Mouse (Mus musculus) kidney, adult 2 months (tissue): ENCODE results near the gene Usp10. TPM values are rescaled to one million over a fixed set of nuclear protein-coding genes. Genes with fewer than 3 reads are reported as not detected.

Source experiments
- DNase-seq: peaks from one replicate; pipeline ENCODE4 v3.0.0; 2021
- H3K27ac ChIP-seq: fragments of 200-500 bp; 2 replicates; pipeline ENCODE4 v1.5.1; 2012; ENCODE audit warnings: low read depth, low read length, control low read depth, inconsistent platforms; ENCODE audit not compliant: insufficient read depth
- H3K27me3 ChIP-seq: fragments of 200-500 bp; replicated peaks from 2 replicates; pipeline ENCODE4 v1.6.1; 2012; ENCODE audit warnings: mild to moderate bottlenecking, moderate library complexity, low read length, inconsistent platforms; ENCODE audit not compliant: control insufficient read depth, insufficient read depth
- H3K36me3 ChIP-seq: fragments of 200-500 bp; 2 replicates; pipeline ENCODE4 v1.6.1; 2012; ENCODE audit warnings: mild to moderate bottlenecking, moderate library complexity, low read length, inconsistent platforms; ENCODE audit not compliant: control insufficient read depth, insufficient read depth
- H3K4me1 ChIP-seq: fragments of 200-500 bp; 2 replicates; pipeline ENCODE4 v1.6.1; 2011; ENCODE audit warnings: low read length; ENCODE audit not compliant: control insufficient read depth, insufficient read depth
- H3K4me3 ChIP-seq: fragments of 200-500 bp; 2 replicates; pipeline ENCODE4 v1.5.1; 2011; ENCODE audit warnings: mild to moderate bottlenecking, low read depth, low read length, control low read depth; ENCODE audit not compliant: insufficient read depth
- CTCF ChIP-seq: fragments of 200-500 bp; conservative IDR thresholded peaks from 2 replicates; pipeline ENCODE4 v1.5.1; 2011; ENCODE audit warnings: low read depth, mild to moderate bottlenecking, control low read depth, low read length, moderate library complexity, mixed read lengths; ENCODE audit not compliant: insufficient read depth, insufficient read length
- POLR2A ChIP-seq: fragments of 200-500 bp; IDR thresholded peaks from one replicate; pipeline ENCODE4 v1.6.1; 2011; ENCODE audit warnings: low read depth, low read length, control low read depth
- WGBS: fragments of 180-500 bp; shearing (Covaris S2); methylation state at CpG from one replicate; pipeline ENCODE4 v1.1.7; 2018; 5-methylcytosine and 5-hydroxymethylcytosine counted together
- polyA plus RNA-seq: library from polyadenylated mRNA; depleted of rRNA; stranded (reverse); fragments of >200 nt; gene quantifications from 2 replicates; pipeline ENCODE4 v1.2.3, GENCODE M21; 2012

The Usp10 gene
- polyA plus RNA-seq, 1 experiment: 135 TPM

- Histone ChIP-seq H3K27ac (peak overlapping the region; percentile 53), H3K4me1 (peaks cover 28% of the 10 kb centered on the region; the same call in 1 of the 2 replicates), H3K4me3 (no peak overlapping the region), H3K36me3 (no peaks in the 10 kb centered on the region), H3K27me3 (no peaks in the 10 kb centered on the region)
- DNase-seq: peak; percentile 87
- no peak for TF ChIP-seq CTCF
- no peak for TF ChIP-seq POLR2A
- 33% methylated on average over 3 of the region's 3 CpGs for WGBS
Observed at GRCm38 (mm10) chr8:119901349-119901748, 8.8 kb upstream of the Usp10 start.

GRCm38 (mm10) chr8:119901952-119902351 is 8.2 kb upstream of the Usp10 start:
- no peaks in the 10 kb centered on the region for H3K27me3 ChIP-seq
- H3K27ac ChIP-seq: no peak overlapping the region
- H3K4me1 ChIP-seq: peaks cover 25% of the 10 kb centered on the region; the same call in 1 of the 2 replicates
- H3K36me3 ChIP-seq: no peaks in the 10 kb centered on the region
- DNase-seq: peak; percentile 60
- TF ChIP-seq CTCF (no peak), POLR2A (no peak)
- WGBS: 60% methylated on average over 8 of the region's 8 CpGs
- H3K4me3 ChIP-seq: no peak overlapping the region

DNA sequence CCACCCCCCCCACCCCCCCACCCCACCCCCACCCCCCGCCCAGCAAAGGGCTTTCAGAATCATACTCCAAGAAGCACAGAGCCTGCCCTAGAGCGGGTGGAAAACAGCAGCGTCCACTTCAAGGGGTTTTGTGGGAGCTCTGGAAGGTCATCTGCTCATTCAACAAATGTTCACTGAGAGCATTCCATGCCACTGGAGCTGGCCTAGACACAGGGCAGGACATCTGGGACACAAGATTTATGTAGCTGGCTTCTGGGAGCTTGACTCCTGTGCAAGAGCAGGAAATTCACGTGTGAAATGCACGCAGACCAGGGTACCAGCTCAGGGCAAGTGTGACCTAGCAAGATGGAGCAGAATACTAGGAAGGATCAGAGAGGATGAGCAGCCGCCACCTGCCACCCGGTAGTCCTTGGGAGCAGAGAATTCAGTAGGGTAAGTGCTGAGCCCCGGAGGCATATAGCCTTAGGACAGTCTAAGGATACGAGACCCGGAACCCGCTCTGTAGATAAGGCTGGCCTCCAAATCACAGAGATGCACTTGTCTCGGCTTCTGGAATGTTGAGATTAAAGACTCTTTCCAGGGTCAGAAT is 5.7 kb upstream of the Usp10 start:
- peaks cover 18% of the 10 kb centered on the region; the same call in 1 of the 2 replicates for H3K4me1 ChIP-seq
- no peak for TF ChIP-seq POLR2A
- H3K36me3 ChIP-seq: no peaks in the 10 kb centered on the region
- H3K4me3 ChIP-seq: no peak overlapping the region
- H3K27ac ChIP-seq: no peak overlapping the region
- WGBS: 67% methylated on average over 12 of the region's 12 CpGs
- H3K27me3 ChIP-seq: no peaks in the 10 kb centered on the region
- DNase-seq: no peak

DNA sequence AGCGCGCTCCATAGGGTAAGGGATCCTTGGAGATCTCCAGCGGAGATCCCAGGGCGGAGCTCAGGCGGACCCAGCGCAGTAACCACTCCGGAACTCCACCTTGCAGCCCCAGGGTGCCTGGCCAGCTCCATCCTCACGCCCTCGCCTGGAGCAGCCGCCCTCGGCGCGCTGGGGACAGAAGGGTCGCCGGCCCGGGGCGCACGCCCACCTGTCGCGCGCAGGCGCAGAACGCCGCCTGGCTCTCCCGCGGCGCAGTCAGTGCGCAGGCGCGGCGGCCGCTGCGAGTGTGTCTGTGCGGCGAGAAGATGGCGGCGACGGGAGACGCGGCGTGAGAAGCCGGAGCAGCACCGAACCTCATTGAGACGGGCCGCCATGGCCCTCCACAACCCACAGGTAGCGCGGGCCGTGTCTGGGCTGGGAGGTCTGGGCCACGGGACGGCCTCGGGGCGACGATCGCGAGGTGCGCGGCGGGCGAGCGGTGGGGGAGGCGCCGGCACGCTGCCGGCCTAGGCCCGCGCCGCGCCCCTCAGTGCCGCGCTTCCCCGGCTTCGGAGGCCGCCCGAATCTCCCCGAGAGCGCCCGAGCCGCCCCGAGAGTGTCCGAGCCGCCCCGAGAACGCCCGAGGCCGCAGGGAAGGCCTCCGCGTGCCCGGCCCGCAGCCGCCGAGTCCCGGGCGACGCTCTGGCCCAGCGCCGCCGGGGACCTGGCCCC is 542 bp downstream of the Usp10 start, which contains the start of gene Gm20388:
Gene Gm20388 (plus strand): TSS at position 295 of the 711 bp plus-strand sequence.
- TF ChIP-seq POLR2A (peak; percentile 78), CTCF (no peak)
- DNase-seq: peak; percentile 94
- Histone ChIP-seq H3K36me3 (no peaks in the 10 kb centered on the region), H3K4me1 (peaks cover 30% of the 10 kb centered on the region), H3K27ac (peak within 1 kb of the TSS; percentile 87), H3K4me3 (peak within 1 kb of the TSS; percentile 80), H3K27me3 (no peaks in the 10 kb centered on the region)
- WGBS: under 1% methylated on average over 94 of the region's 97 CpGs

DNA sequence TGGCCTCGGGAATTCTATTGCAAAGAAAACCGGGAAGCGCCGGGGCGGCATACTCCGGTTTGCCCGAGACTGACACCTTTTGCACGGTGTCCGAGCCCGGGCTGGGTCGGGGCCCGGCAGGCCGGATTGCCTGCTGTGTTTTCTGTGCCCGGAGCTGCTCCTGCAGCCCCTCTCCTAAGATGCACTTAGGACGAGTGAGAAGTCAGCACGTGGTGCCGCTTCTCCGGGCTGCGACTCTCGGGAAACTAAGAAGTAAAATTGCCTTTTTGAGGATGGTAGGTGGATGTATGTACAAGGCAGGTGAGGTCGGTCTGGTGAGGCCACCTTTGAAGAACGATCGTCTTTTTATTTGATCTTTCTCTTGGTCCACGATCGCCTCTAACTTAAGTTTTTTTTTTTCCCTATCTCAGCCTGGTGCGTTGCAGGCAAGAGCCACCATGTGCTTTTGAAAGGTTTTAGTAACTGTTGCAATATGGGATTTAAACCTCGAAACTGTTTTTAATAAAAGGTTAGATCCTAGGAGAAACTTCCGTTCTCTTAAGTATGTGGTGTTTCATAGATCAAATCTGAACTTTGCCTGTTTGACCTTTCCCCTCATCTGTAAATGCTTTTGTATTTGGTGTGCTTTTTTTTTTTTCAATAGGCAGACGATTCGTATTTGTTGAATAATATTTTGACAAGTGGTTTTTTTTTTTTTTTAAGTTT is 1.2 kb downstream of the Usp10 start:
- peak overlapping the region; percentile 80 for H3K4me3 ChIP-seq
- peaks cover 35% of the 10 kb centered on the region for H3K4me1 ChIP-seq
- peak overlapping the region; percentile 87 for H3K27ac ChIP-seq
- no peaks in the 10 kb centered on the region for H3K27me3 ChIP-seq
- peak; percentile 38 for DNase-seq
- 4% methylated on average over 30 of the region's 30 CpGs for WGBS
- no peaks in the 10 kb centered on the region for H3K36me3 ChIP-seq
- TF ChIP-seq CTCF: no peak
- TF ChIP-seq POLR2A: no peak

DNA sequence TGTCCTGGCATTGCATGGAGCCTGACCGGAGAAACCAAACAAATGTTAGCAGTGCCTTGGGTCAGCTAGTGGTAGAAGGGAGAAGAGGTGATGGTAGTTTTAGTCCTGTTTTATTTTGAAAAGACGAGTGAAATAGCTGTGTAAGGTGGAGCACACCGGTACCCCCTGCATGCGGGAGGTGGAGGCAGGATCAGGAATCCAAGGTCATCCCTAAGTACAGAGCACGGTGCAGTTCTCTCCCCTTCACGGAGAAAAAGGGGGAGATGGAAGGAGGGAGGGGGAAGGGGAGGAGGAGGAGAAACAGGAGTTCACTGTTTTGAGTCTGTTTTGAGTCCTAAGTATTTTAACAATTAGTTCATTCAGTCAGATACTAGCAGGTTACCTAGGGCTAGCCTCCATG is 2.5 kb downstream of the Usp10 start:
- Histone ChIP-seq H3K4me1 (peaks cover 48% of the 10 kb centered on the region), H3K36me3 (no peaks in the 10 kb centered on the region), H3K27ac (peak overlapping the region; percentile 32), H3K4me3 (no peak overlapping the region), H3K27me3 (no peaks in the 10 kb centered on the region)
- DNase-seq: no peak
- TF ChIP-seq CTCF (no peak), POLR2A (no peak)
- 50% methylated on average over 6 of the region's 6 CpGs for WGBS

- H3K27me3 ChIP-seq: no peaks in the 10 kb centered on the region
- TF ChIP-seq CTCF (no peak), POLR2A (no peak)
- 31% methylated on average over 3 of the region's 3 CpGs for WGBS
- no peaks in the 10 kb centered on the region for H3K36me3 ChIP-seq
- H3K27ac ChIP-seq: 0 out of 2 replicates have a peak overlapping the region, but pooled peaks have one; percentile 32
- peaks cover 52% of the 10 kb centered on the region for H3K4me1 ChIP-seq
- peak; percentile 46 for DNase-seq
- H3K4me3 ChIP-seq: no peak overlapping the region
Observed at GRCm38 (mm10) chr8:119913181-119913580, 3.0 kb downstream of the Usp10 start.
